Mouse (Mus musculus): Measurements from ENCODE around the gene Zc3h12d. TPM values are rescaled to one million over a fixed set of nuclear protein-coding genes. Genes with fewer than 3 reads are reported as not detected.
"Not testable (repeated sequence)": the region's sequence is repeated elsewhere in the genome, so short reads cannot be mapped to it uniquely, and the experiment has no call there.

Zc3h12d gene
- polyA plus RNA-seq, 1 experiment from 2014 or later: 37.6 TPM

DNA sequence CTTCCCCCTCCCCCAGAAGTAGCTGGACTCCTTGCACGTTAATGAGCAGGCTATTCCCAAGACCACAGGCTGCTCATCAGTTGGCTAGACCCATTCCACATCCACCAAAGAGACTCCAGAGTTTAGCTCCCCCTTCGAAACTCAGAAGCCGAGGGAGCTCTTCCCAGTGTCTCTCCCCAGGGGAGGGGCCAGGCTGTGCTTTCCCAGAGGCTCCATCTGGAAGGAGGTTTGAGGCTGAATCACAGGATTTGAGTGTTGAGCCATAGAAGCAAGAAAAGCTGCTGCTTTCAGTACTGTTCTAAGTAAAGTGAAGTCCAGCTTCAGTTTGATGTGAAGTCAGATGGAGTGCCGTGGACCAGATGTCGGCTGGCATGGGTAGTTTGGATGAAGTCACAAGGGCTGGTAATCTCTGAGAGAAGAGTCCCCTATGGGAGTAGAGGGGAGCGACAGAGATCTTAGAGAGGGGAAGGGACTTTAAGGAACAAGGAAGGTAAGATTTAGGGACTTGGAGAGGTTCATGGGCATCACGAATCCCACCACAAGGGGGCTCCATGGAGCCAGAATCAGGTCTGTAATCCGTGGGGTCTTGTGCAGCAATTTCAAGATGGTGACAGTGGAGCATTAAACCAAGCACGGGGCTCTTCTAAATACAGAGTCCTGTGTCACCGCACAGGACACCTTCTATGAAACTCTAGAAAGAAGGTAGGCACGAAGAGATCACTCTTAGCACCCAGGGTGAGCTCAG is 38.5 kb downstream of the Zc3h12d start:
- no peak overlapping the region for H3K27ac ChIP-seq
- 78% methylated on average over 11 of the region's 11 CpGs for WGBS (ENCODE audit: missing documents)
- H3K79me2 ChIP-seq (ENCODE audit: inconsistent target): no peaks in the 10 kb centered on the region
- peaks cover 36% of the 10 kb centered on the region for H3K36me3 ChIP-seq (ENCODE audit: inconsistent target)
- H3K4me3 ChIP-seq (ENCODE audit: inconsistent target): no peak overlapping the region

DNA sequence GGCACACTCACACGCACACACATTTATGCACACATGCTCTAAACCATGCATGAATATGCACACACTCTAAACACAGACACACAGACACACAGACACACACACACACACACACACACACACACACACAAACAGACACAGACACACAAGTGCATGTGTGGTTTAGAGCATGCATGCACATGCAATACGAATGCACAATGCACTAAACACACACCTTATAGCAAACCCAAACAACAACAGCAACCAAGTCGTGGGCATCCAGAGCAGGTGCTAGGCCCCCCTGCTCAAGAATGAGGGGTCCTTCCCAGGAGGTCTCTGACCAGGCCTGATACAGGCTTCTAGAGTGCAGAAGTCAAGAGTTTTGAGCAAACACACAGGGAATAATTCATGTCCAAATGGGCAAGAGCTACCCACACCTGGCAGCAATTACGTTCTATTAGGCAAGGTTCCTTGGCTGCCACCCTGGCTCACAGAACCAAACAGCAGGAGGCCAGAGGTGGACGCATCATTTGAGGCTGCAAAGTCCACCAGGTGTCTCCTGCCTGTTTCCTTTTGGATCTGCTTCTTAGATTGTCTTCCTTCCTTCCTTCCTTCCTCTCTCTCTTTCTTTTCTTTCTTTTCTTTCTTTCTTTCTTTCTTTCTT is 39.2 kb downstream of the Zc3h12d start:
- 91% methylated on average over 5 of the region's 5 CpGs for WGBS (ENCODE audit: missing documents)
- Histone ChIP-seq H3K79me2 (ENCODE audit: inconsistent target) (no peaks in the 10 kb centered on the region), H3K27ac (no peak overlapping the region), H3K36me3 (ENCODE audit: inconsistent target) (peaks cover 30% of the 10 kb centered on the region), H3K4me3 (ENCODE audit: inconsistent target) (no peak overlapping the region)

DNA sequence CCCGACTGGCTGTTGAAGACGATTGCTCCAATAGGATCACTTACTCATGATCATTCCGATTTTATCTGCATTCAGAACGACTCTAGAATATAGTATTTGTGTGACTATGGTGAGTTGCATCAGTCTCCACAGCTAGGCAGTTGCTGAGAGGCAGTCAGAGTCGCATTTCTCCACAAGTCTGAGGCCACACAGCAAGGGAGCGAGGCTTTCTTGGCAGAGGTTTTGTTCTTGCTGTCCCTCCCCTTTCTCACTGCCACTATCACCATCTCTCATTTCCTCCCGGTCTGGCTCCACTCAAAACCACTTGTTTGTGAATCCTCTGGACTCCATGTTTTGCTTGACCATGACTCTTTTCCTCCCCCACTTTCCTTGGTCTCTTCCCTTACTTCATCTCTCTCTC is 41.9 kb downstream of the Zc3h12d start:
- WGBS (ENCODE audit: missing documents): 87% methylated on average over 7 of the region's 7 CpGs
- H3K4me3 ChIP-seq (ENCODE audit: inconsistent target): no peak overlapping the region
- H3K36me3 ChIP-seq (ENCODE audit: inconsistent target): peaks cover 9% of the 10 kb centered on the region; the same call in 1 of the 2 replicates
- H3K79me2 ChIP-seq (ENCODE audit: inconsistent target): no peaks in the 10 kb centered on the region
- H3K27ac ChIP-seq: no peak overlapping the region

DNA sequence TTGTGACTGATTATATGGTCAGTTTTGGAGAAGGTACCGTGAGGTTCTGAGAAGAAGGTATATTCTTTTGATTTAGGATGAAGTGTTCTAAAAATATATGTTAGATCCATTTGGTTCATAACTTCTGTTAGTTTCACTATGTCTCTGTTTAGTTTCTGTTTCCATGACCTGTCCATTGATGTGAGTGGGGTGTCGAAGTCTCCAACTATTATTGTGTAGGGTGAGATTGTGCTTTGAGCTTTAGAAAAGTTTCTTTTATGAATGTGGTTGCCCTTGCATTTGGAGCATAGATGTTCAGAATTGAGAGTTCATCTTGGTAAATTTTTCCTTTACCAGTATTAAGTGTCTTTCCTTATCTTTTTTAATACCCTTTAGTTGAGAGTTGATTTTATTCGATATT is 48.0 kb downstream of the Zc3h12d start:
- not testable (repeated sequence) for H3K36me3 ChIP-seq (ENCODE audit: inconsistent target)

DNA sequence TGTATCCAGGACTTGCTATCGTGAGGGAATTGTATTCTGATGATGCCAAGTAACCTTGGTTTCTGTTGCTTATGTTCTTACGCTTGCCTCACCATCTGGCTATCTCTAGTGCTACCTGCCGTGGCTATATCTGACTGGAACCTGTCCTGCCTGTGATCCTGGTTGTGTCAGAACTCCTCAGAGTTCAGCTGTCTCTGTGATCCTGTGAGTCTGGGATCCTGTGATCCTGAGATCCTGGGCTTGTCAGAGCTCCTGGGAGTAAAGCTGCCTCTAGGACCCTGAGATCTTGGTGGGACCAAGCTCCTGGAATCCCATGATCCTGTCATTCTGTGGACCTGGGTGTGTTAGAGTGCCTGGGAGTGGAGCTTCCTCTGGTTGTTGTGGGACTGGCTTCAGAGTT is 49.7 kb downstream of the Zc3h12d start:
- no peaks in the 10 kb centered on the region for H3K79me2 ChIP-seq (ENCODE audit: inconsistent target)
- 100% methylated on average over 3 of the region's 3 CpGs for WGBS (ENCODE audit: missing documents)

More for the DNA sequence above, 48.0 kb downstream of the Zc3h12d start:
- not testable (repeated sequence) for H3K27ac ChIP-seq; H3K79me2 ChIP-seq (ENCODE audit: inconsistent target); H3K4me3 ChIP-seq (ENCODE audit: inconsistent target)
- 94% methylated on average over 3 of the region's 3 CpGs for WGBS (ENCODE audit: missing documents)

DNA sequence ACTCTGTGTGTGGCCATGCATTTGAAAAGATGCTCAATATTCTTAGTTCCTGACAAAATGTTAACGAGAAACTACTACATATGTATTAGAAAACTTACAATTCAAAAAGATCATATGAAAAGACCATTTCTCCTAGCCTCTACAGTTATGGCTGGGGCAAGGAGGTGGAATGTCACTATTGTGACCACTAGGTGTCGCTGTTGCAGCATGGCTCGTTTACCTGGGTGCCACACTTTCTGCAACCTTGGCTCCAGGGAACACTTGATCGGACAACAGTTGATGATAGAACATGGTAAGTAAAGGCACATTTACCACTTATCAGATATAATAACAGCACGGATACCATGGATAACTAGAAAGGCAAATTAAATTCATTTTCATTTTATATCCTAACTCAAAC is 51.3 kb downstream of the Zc3h12d start:
- Histone ChIP-seq H3K4me3 (ENCODE audit: inconsistent target) (no peak overlapping the region), H3K36me3 (ENCODE audit: inconsistent target) (no peaks in the 10 kb centered on the region), H3K79me2 (ENCODE audit: inconsistent target) (no peaks in the 10 kb centered on the region), H3K27ac (no peak overlapping the region)
- WGBS (ENCODE audit: missing documents): 4% methylated on average over 5 of the region's 5 CpGs

More for the DNA sequence above, 49.7 kb downstream of the Zc3h12d start:
- Histone ChIP-seq H3K4me3 (ENCODE audit: inconsistent target) (no peak overlapping the region), H3K36me3 (ENCODE audit: inconsistent target) (no peaks in the 10 kb centered on the region), H3K27ac (no peak overlapping the region)

DNA sequence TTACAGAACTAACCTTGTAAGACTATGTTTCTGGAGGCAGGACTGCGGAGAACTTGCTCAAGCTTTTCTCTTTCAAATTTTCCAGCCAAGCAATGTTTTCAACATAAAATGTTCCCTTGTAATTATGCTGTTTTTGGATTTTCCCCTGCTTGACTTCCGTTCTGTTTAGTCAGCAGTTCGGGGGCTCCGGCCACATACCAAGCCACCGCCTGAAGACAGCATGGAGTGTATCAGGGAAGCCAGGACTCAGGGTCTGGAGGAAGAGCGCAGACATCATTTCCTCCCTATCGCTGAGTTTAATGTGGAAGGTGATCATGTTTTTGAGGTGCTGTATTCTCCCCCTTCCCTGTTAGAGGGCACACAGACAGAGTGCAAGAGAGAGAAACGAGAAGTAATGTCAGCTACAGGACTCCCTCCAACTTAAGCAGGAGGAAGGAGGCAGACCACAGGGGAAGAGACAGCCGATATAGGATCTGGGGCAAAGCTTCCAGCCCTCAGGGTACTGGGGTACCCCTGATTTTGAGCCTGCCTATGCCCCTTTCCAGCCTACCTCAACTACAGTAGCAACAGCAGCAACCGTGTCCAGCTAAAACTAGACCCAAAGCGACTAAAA is 56.1 kb downstream of the Zc3h12d start:
- WGBS (ENCODE audit: missing documents): 28% methylated on average over 11 of the region's 11 CpGs
- H3K27ac ChIP-seq: peak overlapping the region; percentile 61
- H3K79me2 ChIP-seq (ENCODE audit: inconsistent target): no peaks in the 10 kb centered on the region
- no peaks in the 10 kb centered on the region for H3K36me3 ChIP-seq (ENCODE audit: inconsistent target)
- H3K4me3 ChIP-seq (ENCODE audit: inconsistent target): peak overlapping the region; percentile 5; the same call in 1 of the 2 replicates

DNA sequence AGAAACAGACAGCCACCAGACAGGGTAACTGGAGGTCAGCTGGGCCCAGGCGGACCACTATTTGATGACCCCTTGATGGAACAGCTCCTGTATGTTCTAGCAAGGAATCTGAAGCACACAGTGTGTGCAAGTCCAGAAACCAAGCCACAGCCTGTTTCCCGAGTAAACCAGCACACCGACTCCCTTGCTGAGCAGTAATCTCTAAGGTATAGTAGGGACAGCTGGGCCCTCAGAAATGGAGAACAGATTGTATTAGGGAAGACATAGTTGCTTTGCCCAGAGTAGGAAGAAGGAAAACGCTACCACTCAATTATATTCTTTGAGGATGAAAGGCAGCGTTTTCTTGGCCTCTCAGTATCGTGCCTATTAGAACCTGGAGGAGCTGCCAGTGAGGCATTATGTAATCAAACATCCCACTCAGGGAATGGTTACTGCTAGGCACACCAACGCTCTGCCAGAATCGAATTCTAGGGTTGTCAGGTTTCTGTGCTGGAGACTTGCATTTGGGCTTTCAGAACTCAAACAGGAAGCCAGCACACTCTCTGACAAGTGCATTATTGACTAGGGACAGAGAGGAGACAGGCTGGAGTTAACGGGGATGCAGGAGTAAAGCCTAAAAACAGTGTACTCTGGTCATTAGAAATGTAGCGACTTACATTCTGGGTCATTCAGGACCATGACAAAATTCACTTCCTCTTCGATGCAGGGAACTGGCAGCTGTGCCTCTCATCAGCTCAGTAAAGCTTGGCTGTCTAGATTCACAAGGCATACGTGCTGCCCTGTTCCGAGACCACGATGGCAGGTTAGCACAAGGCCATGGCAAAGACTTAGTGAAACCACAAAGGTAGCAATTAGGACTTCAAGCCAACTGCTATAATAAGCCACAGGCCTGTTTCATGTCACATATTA is 68.7 kb downstream of the Zc3h12d start:
- H3K4me3 ChIP-seq (ENCODE audit: inconsistent target): no peak overlapping the region
- no peaks in the 10 kb centered on the region for H3K79me2 ChIP-seq (ENCODE audit: inconsistent target)
- H3K36me3 ChIP-seq (ENCODE audit: inconsistent target): peaks cover 15% of the 10 kb centered on the region
- no peak overlapping the region for H3K27ac ChIP-seq
- WGBS (ENCODE audit: missing documents): 81% methylated on average over 14 of the region's 14 CpGs

DNA sequence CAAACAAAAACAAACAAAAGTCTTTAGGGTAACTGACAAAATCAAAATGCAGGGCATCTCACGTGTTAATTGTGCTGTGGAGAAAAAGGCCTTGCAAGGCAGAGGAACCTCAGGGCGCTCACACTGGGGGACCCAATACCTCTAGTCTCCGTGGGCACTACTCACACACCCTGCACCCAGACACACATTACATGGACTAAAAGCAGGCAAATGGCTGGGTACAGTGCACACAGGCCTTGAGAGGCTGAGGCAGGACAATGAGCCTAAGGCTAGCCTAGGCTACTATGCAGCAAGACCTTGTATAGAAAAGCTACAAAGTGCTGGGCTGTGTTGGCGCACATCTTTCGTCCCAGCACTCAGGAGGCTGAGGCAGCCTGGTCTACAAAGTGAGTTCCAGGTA is 71.9 kb downstream of the Zc3h12d start:
- H3K79me2 ChIP-seq (ENCODE audit: inconsistent target): no peaks in the 10 kb centered on the region
- WGBS (ENCODE audit: missing documents): 95% methylated on average over 5 of the region's 5 CpGs
- no peak overlapping the region for H3K27ac ChIP-seq
- H3K4me3 ChIP-seq (ENCODE audit: inconsistent target): no peak overlapping the region
- H3K36me3 ChIP-seq (ENCODE audit: inconsistent target): peaks cover 46% of the 10 kb centered on the region

DNA sequence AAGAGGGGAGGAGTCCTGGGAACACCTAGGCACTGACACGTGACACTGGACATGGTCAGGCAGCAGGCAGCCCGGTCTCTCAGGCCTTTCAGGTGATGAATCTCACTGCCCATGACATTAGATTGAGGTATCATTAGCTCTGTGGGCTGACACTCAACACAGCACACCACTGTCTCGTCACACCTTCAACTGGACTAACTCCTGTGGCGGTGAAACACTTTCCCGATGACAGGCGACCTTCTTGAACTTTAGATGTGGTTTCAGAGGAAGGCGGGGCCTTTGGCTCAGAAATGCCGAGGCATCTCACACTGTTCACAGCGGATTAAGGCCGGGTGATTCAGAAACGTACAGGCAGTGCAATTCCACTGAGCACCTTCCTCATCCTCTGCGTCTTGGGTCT is 74.9 kb downstream of the Zc3h12d start:
- no peak overlapping the region for H3K4me3 ChIP-seq (ENCODE audit: inconsistent target)
- H3K36me3 ChIP-seq (ENCODE audit: inconsistent target): peaks cover 76% of the 10 kb centered on the region
- WGBS (ENCODE audit: missing documents): 97% methylated on average over 12 of the region's 12 CpGs
- no peak overlapping the region for H3K27ac ChIP-seq
- H3K79me2 ChIP-seq (ENCODE audit: inconsistent target): peaks cover 17% of the 10 kb centered on the region

DNA sequence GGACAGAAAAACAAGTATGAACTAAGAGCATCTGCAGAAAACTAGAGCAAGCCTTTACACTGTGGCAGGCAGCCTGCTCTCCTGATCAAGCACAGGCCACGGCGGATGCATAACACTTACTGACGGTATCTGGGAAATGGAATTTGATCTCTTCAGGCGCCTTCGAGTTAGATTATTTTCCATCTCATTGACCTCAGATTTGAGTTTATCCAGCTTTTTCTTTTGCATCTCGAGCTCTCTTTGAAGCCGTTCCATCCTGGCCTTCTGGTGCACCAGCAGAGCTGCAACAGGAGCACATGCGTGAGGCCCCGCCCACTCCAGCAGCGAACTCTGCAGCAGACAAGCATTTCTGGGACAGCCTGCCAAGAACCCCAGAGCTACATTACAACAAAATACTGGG is 79.0 kb downstream of the Zc3h12d start:
- Histone ChIP-seq H3K36me3 (ENCODE audit: inconsistent target) (peaks cover 78% of the 10 kb centered on the region), H3K4me3 (ENCODE audit: inconsistent target) (no peak overlapping the region), H3K79me2 (ENCODE audit: inconsistent target) (peaks cover 58% of the 10 kb centered on the region), H3K27ac (no peak overlapping the region)
- 96% methylated on average over 10 of the region's 10 CpGs for WGBS (ENCODE audit: missing documents)

Other genes with a start within 250 kb of the Zc3h12d start
- 8.9 to 12.3 TPM (median 11.3 TPM) in 3 replicates for gene Lrp11, start 242.7 kb upstream of the Zc3h12d start, polyA plus RNA-seq (2018)
- 4.6 to 21.2 TPM (median 6.0 TPM) in 3 replicates for gene Nup43, start 165.0 kb upstream of the Zc3h12d start, polyA plus RNA-seq (2018)
- 35.0 to 67.7 TPM (median 47.9 TPM) in 3 replicates for gene Pcmt1, start 151.3 kb upstream of the Zc3h12d start, polyA plus RNA-seq (2018)
- 12.6 to 14.5 TPM (median 13.7 TPM) in 3 replicates for gene Lats1, start 151.3 kb upstream of the Zc3h12d start, polyA plus RNA-seq (2018)
- 26.3 to 32.2 TPM (median 29.9 TPM) in 3 replicates for gene Katna1, start 106.5 kb upstream of the Zc3h12d start, polyA plus RNA-seq (2018)
- gene Ginm1, start 39.6 kb upstream of the Zc3h12d start, polyA plus RNA-seq (2018): 42.7 to 123 TPM (median 50.0 TPM) in 3 replicates
- gene Ppil4, start 39.6 kb upstream of the Zc3h12d start, polyA plus RNA-seq (2018): 19.7 to 34.0 TPM (median 19.9 TPM) in 3 replicates
- 68.6 to 151 TPM (median 74.9 TPM) in 3 replicates for gene Tab2, start 123.8 kb downstream of the Zc3h12d start, polyA plus RNA-seq (2018)

Data from macrophage (primary cell).